Mouse (Mus musculus): Measurements from ENCODE around the gene Slc35e1. TPM values are rescaled to one million over a fixed set of nuclear protein-coding genes. Genes with fewer than 3 reads are reported as not detected.

Gene Slc35e1
- total RNA-seq, 1 experiment from 2014 or later, result 35.6 TPM

DNA sequence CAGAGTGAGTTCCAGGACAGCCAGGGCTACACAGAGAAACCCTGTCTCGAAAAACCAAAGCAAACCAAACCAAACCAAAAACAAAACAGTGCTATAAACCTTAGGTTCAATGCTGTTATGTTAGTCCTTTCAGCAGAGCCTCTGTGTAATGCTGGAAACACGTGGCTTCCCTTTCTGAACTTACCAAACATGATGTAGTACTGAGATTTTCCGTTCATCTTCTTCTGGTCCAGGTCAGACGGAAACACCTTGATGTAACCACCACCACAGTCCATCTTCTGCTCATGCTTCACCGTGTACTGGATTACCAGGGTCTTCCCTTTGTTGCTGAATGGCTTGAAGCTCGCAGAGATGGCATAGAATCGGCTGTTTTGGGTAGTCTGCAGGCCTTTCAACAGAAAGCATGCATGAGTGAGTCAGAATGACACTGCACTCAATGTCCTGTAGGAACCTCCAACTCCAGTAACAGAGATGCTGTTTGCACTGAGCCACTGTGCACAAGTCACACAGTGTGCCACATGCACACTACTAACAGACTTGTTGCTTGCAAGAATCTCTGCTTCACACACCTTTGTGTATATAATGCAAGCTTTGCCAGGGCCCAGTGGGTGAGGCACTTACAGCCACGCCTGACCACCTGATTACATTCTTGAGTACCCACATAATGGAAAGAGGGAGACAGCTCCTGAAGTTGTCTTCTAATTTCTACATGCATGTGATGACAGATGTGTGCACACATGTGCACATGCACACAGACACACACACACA, 54.0 kb downstream of the Slc35e1 start:
- ATAC-seq (replicated peaks; ENCODE audit: insufficient number of reproducible peaks, low FRiP score, low TSS enrichment, poor library complexity, severe bottlenecking), result no peak

DNA sequence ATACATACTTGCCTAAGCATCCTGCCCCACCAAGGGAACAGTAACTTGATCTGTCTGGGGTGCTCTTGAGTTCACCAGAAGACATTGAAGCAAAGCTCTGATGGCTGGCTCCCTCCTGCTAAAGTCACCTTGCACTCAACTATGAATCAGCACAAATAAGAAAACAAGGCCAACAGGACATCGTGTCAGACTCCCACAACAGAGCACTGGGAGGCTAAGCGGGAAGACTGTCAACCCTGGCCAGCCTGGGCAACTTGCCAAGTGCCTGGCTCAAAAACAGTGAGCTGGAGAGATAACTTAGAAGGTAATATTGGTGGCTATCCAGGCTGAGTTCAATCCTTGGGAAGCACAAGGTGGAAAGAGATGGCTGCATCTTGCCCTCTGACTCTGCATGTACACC, 57.5 kb downstream of the Slc35e1 start:
- no peak for ATAC-seq (replicated peaks; ENCODE audit: insufficient number of reproducible peaks, low FRiP score, low TSS enrichment, poor library complexity, severe bottlenecking)

Other genes starting within 250 kb of the Slc35e1 start
- gene Gm10282, start 187.4 kb downstream of the Slc35e1 start, total RNA-seq (2017), result 1.5 to 3.3 TPM (median 3.1 TPM) in 3 replicates
- 183 to 225 TPM (median 194 TPM) in 3 replicates for gene Klf2, start 173.6 kb downstream of the Slc35e1 start, total RNA-seq (2017)
- 48.6 to 98.2 TPM (median 55.6 TPM) in 3 replicates for gene Eps15l1, start 71.2 kb downstream of the Slc35e1 start, total RNA-seq (2017)
- 0.64 TPM in 1 of 3 replicates, not detected in the others for gene Calr3, start 48.7 kb downstream of the Slc35e1 start, total RNA-seq (2017)
- 1.2 to 3.6 TPM (median 3.4 TPM) in 3 replicates for gene 1700030K09Rik, start 48.7 kb downstream of the Slc35e1 start, total RNA-seq (2017)
- gene Cherp, start 17.4 kb downstream of the Slc35e1 start, total RNA-seq (2017), result 16.7 to 20.2 TPM (median 18.6 TPM) in 3 replicates
- gene Med26, start 55.7 kb upstream of the Slc35e1 start, total RNA-seq (2017), result 4.2 to 8.0 TPM (median 4.8 TPM) in 3 replicates
- 56.3 to 87.7 TPM (median 82.9 TPM) in 3 replicates for gene Smim7, start 78.5 kb upstream of the Slc35e1 start, total RNA-seq (2017)
- 1.3 to 2.1 TPM (median 2.1 TPM) in 3 replicates for gene Tmem38a, start 79.4 kb upstream of the Slc35e1 start, total RNA-seq (2017)
- 0.10 to 0.43 TPM in 2 of 3 replicates, not detected in the other for gene Nwd1, start 154.1 kb upstream of the Slc35e1 start, total RNA-seq (2017)
- 122 to 164 TPM (median 146 TPM) in 3 replicates for gene Sin3b, start 230.7 kb upstream of the Slc35e1 start, total RNA-seq (2017)

Measured in monocyte, adult 5-6 weeks (primary cell).